Mouse (Mus musculus): ENCODE results near the gene Olfr1366. TPM values are rescaled to one million over a fixed set of nuclear protein-coding genes. Genes with fewer than 3 reads are reported as not detected.
"Not testable (repeated sequence)": the region's sequence is repeated elsewhere in the genome, so short reads cannot be mapped to it uniquely, and the experiment has no call there.

Olfr1366 gene
- not detected for total RNA-seq (2021)
- long read RNA-seq, experiment 1 = 0 reads
- long read RNA-seq, experiment 2 = 0 reads

GRCm38 (mm10) chr13:21542708-21543107 is at the start of gene Olfr1366:
Olfr1366 (minus strand) TSS chr13:21542808.
- intact Hi-C loops (cut with DNase I) = no loop called here
- H3K4me3 ChIP-seq = no peak within 1 kb of the TSS
- H3K27ac ChIP-seq = no peak within 1 kb of the TSS
- no peak for TF ChIP-seq CTCF (IDR thresholded peaks at IDR 0.05)
- DNase-seq (ENCODE audit: extremely low spot score in 1 of 2, low spot score in 2 of 2) = no peak

- no peak overlapping the region for H3K27ac ChIP-seq
- TF ChIP-seq CTCF (IDR thresholded peaks at IDR 0.05) = no peak
- no peak overlapping the region for H3K4me3 ChIP-seq
- no peak for DNase-seq (ENCODE audit: extremely low spot score in 1 of 2, low spot score in 2 of 2)
- intact Hi-C loops (cut with DNase I) = no loop called here
Observed at GRCm38 (mm10) chr13:21591618-21592017, 49.0 kb upstream of the Olfr1366 start.

- intact Hi-C loops (cut with DNase I) = no loop called here
- no peak for DNase-seq (ENCODE audit: extremely low spot score in 1 of 2, low spot score in 2 of 2)
- H3K4me3 ChIP-seq = no peak within 1 kb of the TSS
- no peak within 1 kb of the TSS for H3K27ac ChIP-seq
- TF ChIP-seq CTCF (IDR thresholded peaks at IDR 0.05) = no peak
Observed at GRCm38 (mm10) chr13:21581659-21582058, 39.1 kb upstream of the Olfr1366 start, which contains the start of gene Olfr1364. Olfr1364 (minus strand) TSS chr13:21581759.

DNA sequence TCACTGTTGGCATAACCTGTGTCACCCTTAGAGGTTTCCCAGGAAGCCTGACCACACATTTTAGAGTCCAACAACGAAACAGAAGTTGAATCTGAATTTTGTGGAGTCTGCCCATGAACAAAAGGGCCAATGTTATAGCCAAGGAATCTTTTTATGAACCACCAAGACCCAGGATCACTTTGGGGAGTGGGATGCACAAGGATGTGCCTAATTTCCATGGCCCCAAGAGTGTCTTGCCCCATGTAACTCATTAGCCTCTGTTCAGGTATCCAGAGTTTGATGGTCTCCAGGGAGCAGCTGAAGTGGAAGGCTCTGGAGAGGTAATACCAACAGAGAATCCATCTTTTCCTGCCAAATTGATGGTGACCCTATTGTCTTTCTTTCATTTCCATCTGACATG is 17.2 kb upstream of the Olfr1366 start, which contains the start of gene Olfr1535:
TSS of gene Olfr1535 (minus strand) at position 101 of the 400 bp plus-strand sequence.
- no peak for TF ChIP-seq CTCF (IDR thresholded peaks at IDR 0.05)
- H3K27ac ChIP-seq = no peak within 1 kb of the TSS
- no peak for DNase-seq (ENCODE audit: extremely low spot score in 1 of 2, low spot score in 2 of 2)
- intact Hi-C loops (cut with DNase I) = no loop called here
- H3K4me3 ChIP-seq = no peak within 1 kb of the TSS

- DNase-seq (ENCODE audit: extremely low spot score in 1 of 2, low spot score in 2 of 2) = no peak
- TF ChIP-seq CTCF (IDR thresholded peaks at IDR 0.05) = no peak
- H3K4me3 ChIP-seq = no peak overlapping the region
- no peak overlapping the region for H3K27ac ChIP-seq
- intact Hi-C loops (cut with DNase I) = no loop called here
Observed at GRCm38 (mm10) chr13:21550416-21551110, 8.0 kb upstream of the Olfr1366 start.

DNA sequence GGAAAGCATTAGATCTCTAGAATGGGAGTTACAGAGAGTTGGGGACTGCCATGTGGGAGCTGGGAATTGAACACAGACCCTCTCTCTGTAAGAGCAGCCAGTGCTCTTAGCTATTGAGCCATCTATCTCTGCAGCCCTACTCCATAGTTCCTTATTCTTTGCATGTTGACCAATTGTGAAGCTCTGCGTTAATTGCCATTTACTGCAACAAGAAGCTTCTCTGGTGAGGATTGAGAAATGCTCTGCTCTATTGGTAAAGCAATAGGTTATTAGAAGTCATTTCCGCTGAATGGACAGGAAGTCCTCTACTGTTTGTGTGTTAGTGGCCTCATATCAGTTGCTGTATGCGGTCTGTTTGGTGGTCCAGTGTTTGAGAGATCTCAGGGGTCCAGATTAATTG is 6.9 kb upstream of the Olfr1366 start:
- TF ChIP-seq CTCF (IDR thresholded peaks at IDR 0.05) = no peak
- Histone ChIP-seq H3K27ac (no peak overlapping the region), H3K4me3 (no peak overlapping the region)
- DNase-seq (ENCODE audit: extremely low spot score in 1 of 2, low spot score in 2 of 2) = no peak
- intact Hi-C loops (cut with DNase I) = no loop called here

DNA sequence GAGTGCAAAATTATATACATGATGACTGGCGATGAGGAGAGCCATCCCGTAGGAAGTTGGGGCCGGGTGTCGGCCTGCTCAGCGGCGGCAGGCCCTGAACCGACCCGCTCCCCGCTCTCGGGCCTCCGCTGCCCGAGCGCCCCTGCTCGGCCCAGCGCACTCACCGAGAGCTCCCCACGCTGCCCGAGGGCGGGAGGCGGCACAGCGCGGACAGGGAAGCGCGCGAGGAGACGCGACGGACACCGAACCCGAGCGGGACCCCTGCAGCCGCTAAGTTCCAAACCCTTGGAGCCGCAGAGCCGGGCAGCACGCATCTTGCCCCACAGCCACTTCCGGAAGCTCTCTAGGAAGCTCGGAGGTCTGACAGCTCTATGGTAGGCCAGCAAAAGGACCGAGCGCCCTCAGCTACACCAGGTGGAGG is 11.8 kb downstream of the Olfr1366 start, which contains the start of gene Zkscan8:
TSS of gene Zkscan8 (minus strand) at position 340 of the 421 bp plus-strand sequence.
- intact Hi-C loops (cut with DNase I) = loop anchor here (1.0 to 5.0 kb wide), 3 partner anchors 53 to 168 kb away; partner anchors contain the start of genes Gm10065, Zkscan3, Zkscan4 and Zscan12
- Histone ChIP-seq H3K4me3 (peak within 1 kb of the TSS; percentile 73), H3K27ac (peak within 1 kb of the TSS; percentile 86)
- no peak for TF ChIP-seq CTCF (IDR thresholded peaks at IDR 0.05)
- peak; percentile 86 to 87 for DNase-seq (ENCODE audit: extremely low spot score in 1 of 2, low spot score in 2 of 2)

- TF ChIP-seq CTCF (IDR thresholded peaks at IDR 0.05) = no peak
- peak overlapping the region; percentile 73 for H3K4me3 ChIP-seq
- intact Hi-C loops (cut with DNase I) = loop anchor here (2.0 to 5.0 kb wide), 2 partner anchors 53 to 127 kb away; partner anchors contain the start of genes Gm10065, Zkscan3 and Zkscan4
- H3K27ac ChIP-seq = no peak overlapping the region
- no peak for DNase-seq (ENCODE audit: extremely low spot score in 1 of 2, low spot score in 2 of 2)
Observed at GRCm38 (mm10) chr13:21530136-21530535, 12.5 kb downstream of the Olfr1366 start.

DNA sequence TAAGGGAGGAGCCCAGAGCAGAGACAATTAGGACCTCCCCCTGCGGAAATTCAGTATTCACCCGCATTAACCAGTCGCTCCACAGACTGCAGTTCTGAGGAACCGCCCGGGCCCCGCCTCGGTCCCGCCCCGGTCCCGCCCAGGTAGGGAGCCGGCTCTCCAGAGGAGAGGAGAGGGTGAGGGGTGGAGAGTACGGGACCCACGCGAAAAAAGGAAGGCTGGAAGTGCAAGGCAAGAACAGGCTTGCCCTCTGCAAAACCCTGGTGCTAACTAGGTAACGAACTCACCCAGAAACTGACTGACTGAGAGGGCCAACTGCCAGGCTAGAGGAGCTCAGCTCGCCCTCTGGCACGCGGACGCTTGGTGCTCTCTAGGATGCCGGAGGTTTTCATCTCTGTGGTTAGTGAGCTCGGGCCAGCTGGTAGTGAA is 36.4 kb downstream of the Olfr1366 start:
- intact Hi-C loops (cut with DNase I) = loop anchor here (1.0 to 2.0 kb wide), 3 partner anchors 27 to 104 kb away; partner anchors contain the start of genes Gm10065, Zkscan3, Zkscan4 and Zscan26
- Histone ChIP-seq H3K4me3 (peak overlapping the region; percentile 57), H3K27ac (peak overlapping the region; percentile 71)
- no peak for TF ChIP-seq CTCF (IDR thresholded peaks at IDR 0.05)
- peak; percentile 70 to 77 for DNase-seq (ENCODE audit: extremely low spot score in 1 of 2, low spot score in 2 of 2)

GRCm38 (mm10) chr13:21502296-21502695 is 40.3 kb downstream of the Olfr1366 start:
- Histone ChIP-seq H3K27ac (no peak overlapping the region), H3K4me3 (no peak overlapping the region)
- intact Hi-C loops (cut with DNase I) = no loop called here
- no peak for TF ChIP-seq CTCF (IDR thresholded peaks at IDR 0.05)
- no peak for DNase-seq (ENCODE audit: extremely low spot score in 1 of 2, low spot score in 2 of 2)

GRCm38 (mm10) chr13:21501182-21501581 is 41.4 kb downstream of the Olfr1366 start, which contains the start of gene Gm11273:
Gm11273 (minus strand) TSS chr13:21501418.
- H3K4me3 ChIP-seq; H3K27ac ChIP-seq; DNase-seq (ENCODE audit: extremely low spot score in 1 of 2, low spot score in 2 of 2); intact Hi-C loops (cut with DNase I): not testable (repeated sequence)

DNA sequence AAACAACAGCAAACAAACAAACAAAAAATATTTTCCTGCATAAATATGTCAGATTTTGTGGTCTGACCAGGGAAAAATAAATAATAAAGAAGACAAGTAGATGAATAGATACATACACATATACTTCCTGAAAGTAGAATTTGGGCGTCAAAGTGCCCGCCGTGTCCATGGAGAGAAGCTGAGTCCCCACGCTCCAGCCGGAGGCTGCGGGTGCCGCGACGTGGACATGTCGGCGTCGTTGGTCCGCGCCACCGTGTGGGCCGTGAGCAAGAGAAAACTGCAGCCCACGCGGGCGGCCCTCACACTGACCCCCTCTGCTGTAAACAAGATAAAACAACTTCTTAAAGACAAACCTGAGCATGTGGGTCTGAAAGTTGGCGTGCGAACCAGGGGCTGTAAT is 47.5 kb downstream of the Olfr1366 start, which contains the start of gene AK157302:
TSS of gene AK157302 (plus strand) at position 144 of the 400 bp plus-strand sequence.
- TF ChIP-seq CTCF (IDR thresholded peaks at IDR 0.05) = no peak
- no peak for DNase-seq (ENCODE audit: extremely low spot score in 1 of 2, low spot score in 2 of 2)
- Histone ChIP-seq H3K4me3 (no peak within 1 kb of the TSS), H3K27ac (no peak within 1 kb of the TSS)
- intact Hi-C loops (cut with DNase I) = no loop called here
